Mouse (Mus musculus): ENCODE measurements around the gene Gm28374.
"Not testable (repeated sequence)": the region's sequence is repeated elsewhere in the genome, so short reads cannot be mapped to it uniquely, and the experiment has no call there.

The Gm28374 gene

GRCm38 (mm10) chr19:6082156-6082555 is at the start of gene Gm28374:
TSS of gene Gm28374 (minus strand) at chr19:6082256.
- DNase-seq (ENCODE audit: low read depth, low spot score), result no peak

- DNase-seq (ENCODE audit: low read depth, low spot score), result not testable (repeated sequence)
Observed at GRCm38 (mm10) chr19:6130414-6131128, 48.5 kb upstream of the Gm28374 start.

GRCm38 (mm10) chr19:6127760-6128341 is 45.8 kb upstream of the Gm28374 start, which contains the start of gene Snx15:
TSS of gene Snx15 (minus strand) at chr19:6128304.
- DNase-seq (ENCODE audit: low read depth, low spot score), result peak; percentile 98

- DNase-seq (ENCODE audit: low read depth, low spot score), result no peak
Observed at GRCm38 (mm10) chr19:6126789-6127580, 44.9 kb upstream of the Gm28374 start.

GRCm38 (mm10) chr19:6126289-6126688 is 44.2 kb upstream of the Gm28374 start:
- peak; percentile 83 for DNase-seq (ENCODE audit: low read depth, low spot score)

GRCm38 (mm10) chr19:6124898-6125297 is 42.8 kb upstream of the Gm28374 start:
- DNase-seq (ENCODE audit: low read depth, low spot score), result no peak

- no peak for DNase-seq (ENCODE audit: low read depth, low spot score)
Observed at GRCm38 (mm10) chr19:6123330-6123729, 41.3 kb upstream of the Gm28374 start.

- no peak for DNase-seq (ENCODE audit: low read depth, low spot score)
Observed at GRCm38 (mm10) chr19:6121761-6122160, 39.7 kb upstream of the Gm28374 start.

- no peak for DNase-seq (ENCODE audit: low read depth, low spot score)
Observed at GRCm38 (mm10) chr19:6118677-6119185, 36.7 kb upstream of the Gm28374 start.

GRCm38 (mm10) chr19:6117986-6118676 is 36.1 kb upstream of the Gm28374 start, which contains the start of gene Sac3d1:
TSS of gene Sac3d1 (minus strand) at chr19:6118650.
- peak; percentile 93 for DNase-seq (ENCODE audit: low read depth, low spot score)

GRCm38 (mm10) chr19:6117346-6117985 is 35.4 kb upstream of the Gm28374 start:
- no peak for DNase-seq (ENCODE audit: low read depth, low spot score)

- DNase-seq (ENCODE audit: low read depth, low spot score), result no peak
Observed at GRCm38 (mm10) chr19:6116113-6116850, 34.2 kb upstream of the Gm28374 start.

- no peak for DNase-seq (ENCODE audit: low read depth, low spot score)
Observed at GRCm38 (mm10) chr19:6113116-6113515, 31.1 kb upstream of the Gm28374 start.

- no peak for DNase-seq (ENCODE audit: low read depth, low spot score)
Observed at GRCm38 (mm10) chr19:6105586-6105985, 23.5 kb upstream of the Gm28374 start, which contains the start of gene Naaladl1. TSS of gene Naaladl1 (plus strand) at chr19:6105782.

GRCm38 (mm10) chr19:6104476-6104875 is 22.4 kb upstream of the Gm28374 start:
- no peak for DNase-seq (ENCODE audit: low read depth, low spot score)

- no peak for DNase-seq (ENCODE audit: low read depth, low spot score)
Observed at GRCm38 (mm10) chr19:6102169-6102853, 20.3 kb upstream of the Gm28374 start.

- no peak for DNase-seq (ENCODE audit: low read depth, low spot score)
Observed at GRCm38 (mm10) chr19:6101186-6101585, 19.1 kb upstream of the Gm28374 start.

- no peak for DNase-seq (ENCODE audit: low read depth, low spot score)
Observed at GRCm38 (mm10) chr19:6097847-6098246, 15.8 kb upstream of the Gm28374 start.

GRCm38 (mm10) chr19:6094119-6094518 is 12.1 kb upstream of the Gm28374 start, which contains the start of gene AC131692.1:
TSS of gene AC131692.1 (plus strand) at chr19:6094419.
- DNase-seq (ENCODE audit: low read depth, low spot score), result no peak

GRCm38 (mm10) chr19:6088841-6089240 is 6.8 kb upstream of the Gm28374 start:
- no peak for DNase-seq (ENCODE audit: low read depth, low spot score)

Measured in CD4-positive, CD25-positive, alpha-beta regulatory T cell, adult 2 months (primary cell).